Mouse (Mus musculus) layer of hippocampus, adult 2 months (tissue): ENCODE results near the gene Fbxl7. TPM values are rescaled to one million over a fixed set of nuclear protein-coding genes. Genes with fewer than 3 reads are reported as not detected.

Experiments used
- DNase-seq, 2 experiments: peaks; one replicate each; pipeline ENCODE4 v3.0.0; 2022; ENCODE audit warnings: low spot score in 2 of 2
- H3K27ac ChIP-seq: fragments of 200-600 bp; 2 replicates; pipeline ENCODE4 v1.8.1; 2022
- H3K4me3 ChIP-seq: fragments of 200-600 bp; 2 replicates; pipeline ENCODE4 v1.8.1; 2022; ENCODE audit warnings: mild to moderate bottlenecking
- CTCF ChIP-seq: fragments of 200-600 bp; conservative IDR thresholded peaks from 2 replicates; pipeline ENCODE4 v1.8.1; 2022; ENCODE audit warnings: antibody characterized with exemption, mild to moderate bottlenecking, moderate library complexity
- total RNA-seq, 2 experiments: library from RNA; stranded (reverse); gene quantifications; 2 replicates each; pipeline ENCODE4 v1.2.3; 2021

The Fbxl7 gene
- total RNA-seq, 2 experiments from 2014 or later: 7.0 to 9.0 TPM

DNA sequence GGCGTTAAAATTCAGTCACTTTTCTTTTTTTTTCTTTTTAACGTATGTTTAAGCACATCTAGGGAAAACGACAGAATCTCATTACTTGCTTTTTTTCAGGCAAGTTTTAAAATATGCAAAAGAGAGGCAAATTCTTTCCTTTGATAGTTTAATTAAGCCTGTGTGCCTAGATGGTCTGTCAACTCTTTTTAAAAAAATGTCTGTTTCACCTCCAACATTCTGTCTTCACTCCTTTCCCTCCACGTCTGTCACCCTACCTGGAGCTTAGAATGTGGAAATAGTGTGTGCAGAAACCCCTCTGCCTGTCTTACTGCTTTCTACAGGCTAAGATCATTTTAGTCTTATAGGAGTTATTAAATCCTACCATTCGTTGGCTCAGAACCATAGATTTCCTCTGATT is 179.7 kb downstream of the Fbxl7 start:
- no peak for TF ChIP-seq CTCF
- DNase-seq: no peak
- peak overlapping the region; percentile 49; the same call in 1 of the 2 replicates for H3K27ac ChIP-seq
- H3K4me3 ChIP-seq: no peak overlapping the region

DNA sequence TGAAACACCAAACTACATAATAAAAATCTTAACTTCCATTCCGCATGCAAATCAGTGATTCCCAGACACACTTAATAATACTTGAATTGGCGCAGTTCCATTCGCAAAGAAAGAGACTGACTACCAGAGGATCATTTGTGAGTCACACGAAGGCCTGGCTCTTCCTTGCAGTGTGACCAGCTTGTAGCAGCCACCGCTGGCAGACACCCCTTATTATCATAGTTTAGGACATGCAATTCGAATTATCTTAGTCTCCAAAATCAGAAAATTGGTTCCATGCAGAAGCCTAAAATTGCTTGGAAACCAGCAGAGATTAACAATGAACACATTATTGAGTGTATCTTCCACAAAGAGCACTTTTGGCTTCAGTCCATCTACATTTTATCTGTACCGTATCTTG is 183.1 kb downstream of the Fbxl7 start:
- no peak overlapping the region for H3K4me3 ChIP-seq
- TF ChIP-seq CTCF: no peak
- DNase-seq: no peak
- peak overlapping the region; percentile 19 for H3K27ac ChIP-seq

- no peak for DNase-seq
- H3K27ac ChIP-seq: no peak overlapping the region
- TF ChIP-seq CTCF: no peak
- no peak overlapping the region for H3K4me3 ChIP-seq
Observed at GRCm38 (mm10) chr15:26704966-26705365, 190.4 kb downstream of the Fbxl7 start.

GRCm38 (mm10) chr15:26703156-26703840 is 192.1 kb downstream of the Fbxl7 start:
- no peak for TF ChIP-seq CTCF
- H3K4me3 ChIP-seq: no peak overlapping the region
- H3K27ac ChIP-seq: no peak overlapping the region
- no peak for DNase-seq

- DNase-seq: no peak
- TF ChIP-seq CTCF: no peak
- Histone ChIP-seq H3K27ac (no peak overlapping the region), H3K4me3 (no peak overlapping the region)
Observed at GRCm38 (mm10) chr15:26701949-26702675, 193.3 kb downstream of the Fbxl7 start.

- TF ChIP-seq CTCF: no peak
- DNase-seq: no peak
- H3K4me3 ChIP-seq: no peak overlapping the region
- H3K27ac ChIP-seq: no peak overlapping the region
Observed at GRCm38 (mm10) chr15:26693075-26693474, 202.3 kb downstream of the Fbxl7 start.

DNA sequence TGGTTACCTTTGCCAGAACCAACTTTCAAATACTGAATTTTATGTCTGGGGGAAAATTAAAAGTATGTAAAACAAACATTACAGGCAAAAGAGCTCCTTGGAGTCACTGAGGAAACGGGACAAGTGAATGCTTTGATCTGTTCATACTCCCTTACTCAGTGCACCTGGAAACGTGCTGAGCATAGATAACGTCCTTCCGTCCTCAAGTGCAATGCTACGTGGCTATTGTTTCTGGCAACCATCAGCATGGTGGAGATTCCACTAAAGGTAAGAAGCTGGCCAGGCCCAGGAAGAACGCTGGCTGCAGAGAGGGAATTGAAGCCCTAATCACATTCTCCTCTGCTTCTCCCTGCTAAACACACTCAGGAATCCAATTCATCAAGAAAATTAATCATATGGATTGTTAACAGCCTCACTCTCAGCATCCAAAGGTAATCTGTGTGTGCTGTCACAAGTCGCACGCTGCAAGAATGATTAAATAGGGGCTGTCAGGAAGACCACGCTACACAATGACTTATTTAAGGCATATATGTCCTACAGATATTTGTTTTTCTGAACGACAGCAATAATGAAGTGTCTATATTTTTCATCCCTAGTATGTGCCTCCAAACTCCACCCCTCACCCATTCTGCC is 206.8 kb downstream of the Fbxl7 start:
- TF ChIP-seq CTCF: no peak
- H3K27ac ChIP-seq: no peak overlapping the region
- no peak for DNase-seq

DNA sequence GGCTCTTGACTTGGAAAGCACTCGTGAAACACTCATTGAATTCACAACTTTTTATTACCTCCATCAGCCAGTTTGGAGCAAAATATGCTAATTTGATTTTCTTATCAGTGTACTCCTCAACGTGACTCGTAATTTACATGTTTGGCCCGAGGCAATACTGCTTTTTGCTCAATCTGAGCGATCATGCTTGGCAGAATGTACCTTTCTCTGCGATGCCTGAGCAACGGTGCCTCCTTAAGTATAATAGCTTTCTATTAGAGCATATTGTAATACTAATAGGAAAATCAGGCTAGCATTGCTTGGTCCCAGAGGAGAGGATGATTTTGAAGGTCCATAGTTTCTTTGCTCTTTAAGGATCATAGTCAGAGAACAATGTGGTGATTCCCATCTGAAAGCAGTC is 207.7 kb downstream of the Fbxl7 start:
- Histone ChIP-seq H3K4me3 (no peak overlapping the region), H3K27ac (no peak overlapping the region)
- TF ChIP-seq CTCF: no peak
- no peak for DNase-seq

More for the DNA sequence above, 206.8 kb downstream of the Fbxl7 start:
- H3K4me3 ChIP-seq: no peak overlapping the region

DNA sequence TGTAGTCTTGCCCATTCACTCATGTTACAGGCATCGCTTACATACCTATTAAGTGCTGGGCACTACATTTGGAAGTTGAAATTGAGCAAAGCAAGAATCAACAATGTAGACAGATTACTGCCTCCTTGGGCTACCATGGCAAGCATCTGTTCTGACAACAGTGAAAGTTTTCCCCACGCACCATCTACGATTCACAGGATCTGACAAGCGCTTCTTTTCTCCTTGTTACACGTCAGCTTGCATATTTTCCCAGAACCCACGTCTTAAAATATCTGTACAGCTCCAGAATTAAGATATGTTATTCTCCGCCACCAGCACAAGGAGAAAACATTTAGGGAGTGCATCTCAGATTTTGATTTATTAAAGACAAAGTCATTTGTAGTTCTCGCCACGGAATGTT is 213.1 kb downstream of the Fbxl7 start:
- H3K27ac ChIP-seq: peak overlapping the region; percentile 4; the same call in 1 of the 2 replicates
- no peak overlapping the region for H3K4me3 ChIP-seq
- DNase-seq: peak in 1 of 2 experiments; percentile 26
- no peak for TF ChIP-seq CTCF

DNA sequence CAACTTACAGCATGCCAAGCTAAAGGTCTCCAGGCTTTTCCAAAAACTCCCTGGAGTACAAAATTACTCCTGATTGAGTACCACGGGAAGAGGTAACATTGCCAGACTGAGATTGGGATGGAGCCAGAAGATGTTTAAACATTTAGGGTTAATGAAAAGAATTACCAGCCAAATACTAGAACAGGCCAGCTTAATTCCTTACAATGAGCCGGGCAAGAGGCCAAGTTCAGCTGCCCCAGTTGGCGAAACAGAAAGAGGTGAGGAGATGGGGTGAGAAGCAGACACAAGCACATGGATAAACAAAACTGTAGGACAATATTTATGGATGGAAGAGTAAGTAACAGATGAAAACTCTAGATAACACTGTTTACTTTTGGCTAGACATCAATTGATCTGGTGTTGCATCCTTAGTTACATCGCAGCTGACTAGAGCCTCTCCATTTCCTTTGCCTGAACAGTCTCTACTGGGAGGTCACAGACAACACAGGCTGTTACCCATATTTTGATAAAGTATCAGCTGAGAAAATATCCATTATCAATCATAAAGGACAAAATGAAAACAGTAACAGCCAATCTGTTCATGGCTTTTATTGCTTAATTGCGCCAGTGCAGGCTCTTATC is 222.0 kb downstream of the Fbxl7 start:
- H3K4me3 ChIP-seq: no peak overlapping the region
- no peak for TF ChIP-seq CTCF
- peak in 1 of 2 experiments; percentile 29 for DNase-seq
- no peak overlapping the region for H3K27ac ChIP-seq

GRCm38 (mm10) chr15:26654988-26655387 is 240.4 kb downstream of the Fbxl7 start:
- Histone ChIP-seq H3K27ac (peak overlapping the region; percentile 84), H3K4me3 (peak overlapping the region; percentile 39)
- DNase-seq: peak; percentile 19 to 36
- TF ChIP-seq CTCF: no peak

DNA sequence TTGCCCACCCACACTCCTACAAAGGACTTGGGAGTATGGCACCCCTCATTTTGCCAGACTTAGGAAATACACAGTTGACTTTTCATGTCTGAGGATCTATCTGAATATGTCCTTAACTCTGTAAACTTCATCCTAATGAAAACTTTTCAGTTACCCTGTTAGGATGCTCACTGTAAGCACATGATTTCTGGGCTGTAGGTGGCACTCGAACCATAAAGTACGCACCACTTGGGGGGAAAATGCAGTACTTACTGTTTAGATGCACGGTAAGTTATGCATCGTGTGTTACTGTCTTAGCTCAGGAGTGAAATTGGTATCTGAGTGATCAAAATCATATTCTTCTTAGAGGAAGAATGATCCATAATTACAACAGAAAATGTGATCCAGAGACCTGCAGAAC is 252.8 kb downstream of the Fbxl7 start:
- no peak overlapping the region for H3K27ac ChIP-seq
- H3K4me3 ChIP-seq: no peak overlapping the region

GRCm38 (mm10) chr15:26639726-26640125 is 255.7 kb downstream of the Fbxl7 start:
- Histone ChIP-seq H3K4me3 (no peak overlapping the region), H3K27ac (no peak overlapping the region)
- peak in 1 of 2 experiments; percentile 24 for DNase-seq
- peak; percentile 85 for TF ChIP-seq CTCF

More for the DNA sequence above, 252.8 kb downstream of the Fbxl7 start:
- TF ChIP-seq CTCF: peak; percentile 66
- no peak for DNase-seq
